Mouse (Mus musculus): ENCODE measurements around the gene Ifi206.

Ifi206 gene

GRCm38 (mm10) chr1:173418936-173419621, 71.8 kb downstream of the Ifi206 start:
- DNase-seq (ENCODE audit: low spot score in 2 of 2): no peak

GRCm38 (mm10) chr1:173418516-173418915, 72.3 kb downstream of the Ifi206 start:
- DNase-seq (ENCODE audit: low spot score in 2 of 2): no peak

Data from frontal cortex, postnatal 36 days (tissue).